In the genomic region with DNA sequence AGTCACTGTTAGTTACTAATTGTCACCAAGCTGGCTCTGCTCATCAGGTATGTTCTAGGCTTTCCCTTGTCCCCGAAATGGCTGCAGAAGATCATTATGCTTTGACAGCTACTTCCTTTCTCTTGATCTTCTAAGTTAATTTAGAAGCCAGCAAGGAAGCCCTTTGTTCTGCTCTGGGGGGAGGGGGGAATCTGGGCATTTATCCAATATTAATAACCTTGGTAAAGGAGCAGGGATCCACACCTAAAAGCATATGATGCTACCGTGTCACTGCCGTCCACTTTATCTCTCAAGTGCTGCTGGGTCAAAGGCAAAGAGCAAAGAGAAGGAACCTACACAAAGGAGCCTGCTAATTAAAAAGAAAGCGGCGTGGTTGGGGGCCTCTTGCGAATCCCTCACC, we compare ENCODE assay signal across 20 mouse cellular contexts. TPM values are rescaled to one million over a fixed set of nuclear protein-coding genes. Genes with fewer than 3 reads are reported as not detected.
DNase-seq lines count a peak whose midpoint lies in the region; ATAC-seq and TF ChIP-seq lines count a peak whose summit lies in the region.
"Had no signal": no experiment of that assay in that cellular context is flagged by ENCODE, and none has a peak within 500 bp of the region (broad histone marks: within the 10 kb centered on the region; RNA-seq: fewer than 3 reads in every experiment).

No protein-coding gene starts in this region.

- no peak overlapping the region for H3K4me3 ChIP-seq in midbrain, embryonic 11.5 days (ENCODE audit: low read depth, low read length)
- H3K4me3 ChIP-seq in midbrain, embryonic 15.5 days = no peak overlapping the region
- H3K4me3 ChIP-seq: embryonic facial prominence, embryonic 10.5 days; embryonic facial prominence, embryonic 12.5 days; forebrain, embryonic 13.5 days had no signal

- H3K27me3 ChIP-seq in midbrain, embryonic 11.5 days (ENCODE audit: control insufficient read depth, insufficient read depth, low read length) = no peaks in the 10 kb centered on the region
- H3K27me3 ChIP-seq in midbrain, embryonic 15.5 days (replicated peaks) = no peaks in the 10 kb centered on the region
- H3K27me3 ChIP-seq: embryonic facial prominence, embryonic 12.5 days; Patski had no signal

- no peaks in the 10 kb centered on the region for H3K36me3 ChIP-seq in midbrain, embryonic 11.5 days (ENCODE audit: control insufficient read depth, insufficient read depth, low read length)
- H3K36me3 ChIP-seq in midbrain, embryonic 15.5 days (replicated peaks) = no peaks in the 10 kb centered on the region
- H3K36me3 ChIP-seq: embryonic facial prominence, embryonic 10.5 days; embryonic facial prominence, embryonic 12.5 days had no signal

- no peaks in the 10 kb centered on the region for H3K9me3 ChIP-seq in midbrain, embryonic 11.5 days (ENCODE audit: control insufficient read depth, low read length)
- H3K9me3 ChIP-seq in midbrain, embryonic 15.5 days = no peaks in the 10 kb centered on the region
- H3K9me3 ChIP-seq: embryonic facial prominence, embryonic 10.5 days; embryonic facial prominence, embryonic 12.5 days; forebrain, embryonic 13.5 days had no signal

- WGBS in midbrain, embryonic 11.5 days = 59% methylated on average over 6 of the region's 6 CpGs
- 36% methylated on average over 6 of the region's 6 CpGs for WGBS in midbrain, embryonic 15.5 days

- DNase-seq in midbrain, embryonic 11.5 days (ENCODE audit: low spot score, missing footprints) = peak; percentile 62
- peak; percentile 73 for DNase-seq in MN1 (ENCODE audit: low spot score)
- DNase-seq in brain, embryonic 14.5 days (ENCODE audit: low read depth) = peak; percentile 60
- DNase-seq in embryo, embryonic 10.5 days (ENCODE audit: low spot score) = no peak
- DNase-seq: adrenal gland, adult 8-10 months; adrenal gland, postnatal 14 days; adrenal gland, postnatal 36 days; cerebellum, adult 11 months; cerebellum, adult 18-20 months; cerebellum, adult 8-10 months; cerebellum, adult 9-11 months; cerebellum, postnatal 14 days; cerebellum, postnatal 36 days; forebrain, postnatal 0 days had no signal

- no peak overlapping the region for H3K4me2 ChIP-seq in midbrain, embryonic 11.5 days
- H3K4me2 ChIP-seq in midbrain, embryonic 15.5 days = no peak overlapping the region
- H3K4me2 ChIP-seq: embryonic facial prominence, embryonic 12.5 days; forebrain, embryonic 13.5 days had no signal

- TF ChIP-seq CTCF in brain, embryonic 14.5 days (IDR thresholded peaks at IDR 0.05; ENCODE audit: borderline replicate concordance, extremely low read depth, insufficient read depth, insufficient read length) = no peak

- TF ChIP-seq POLR2A in brain, embryonic 14.5 days (IDR thresholded peaks at IDR 0.05; ENCODE audit: borderline replicate concordance, extremely low read depth, insufficient read depth, insufficient read length, poor library complexity, severe bottlenecking) = no peak

- H3K9ac ChIP-seq in midbrain, embryonic 11.5 days (ENCODE audit: low read length) = no peak overlapping the region
- H3K9ac ChIP-seq in midbrain, embryonic 15.5 days = no peak overlapping the region
- H3K9ac ChIP-seq: embryonic facial prominence, embryonic 12.5 days; forebrain, embryonic 13.5 days; forebrain, postnatal 0 days had no signal

- no peaks in the 10 kb centered on the region for H3K4me1 ChIP-seq in midbrain, embryonic 11.5 days (ENCODE audit: control insufficient read depth, insufficient read depth, low read length)
- peaks cover 8% of the 10 kb centered on the region for H3K4me1 ChIP-seq in midbrain, embryonic 15.5 days

- no peak overlapping the region for H3K27ac ChIP-seq in midbrain, embryonic 11.5 days (ENCODE audit: low read depth, low read length)
- no peak overlapping the region for H3K27ac ChIP-seq in midbrain, embryonic 15.5 days
- H3K27ac ChIP-seq: embryonic facial prominence, embryonic 10.5 days; embryonic facial prominence, embryonic 12.5 days; forebrain, embryonic 13.5 days had no signal

- no peak for ATAC-seq in midbrain, embryonic 11.5 days (ENCODE audit: low FRiP score)
- ATAC-seq in midbrain, embryonic 15.5 days (replicated peaks) = no peak
- ATAC-seq: activated CD4-positive, CD25-positive, alpha-beta regulatory T cell, adult 4 months; forebrain, embryonic 13.5 days; forebrain, postnatal 0 days; Patski had no signal

RNA-seq across cellular contexts. Expression of gene Enox1, which starts 19.6 kb away (rescaled TPM):
- 12.8 and 13.2 TPM in 2 replicates for polyA plus RNA-seq in midbrain, embryonic 11.5 days (2014; fragmentation: Nextera tagmentation; extraction: Ambion mirVana)
- 47.6 and 49.4 TPM in 2 replicates for polyA plus RNA-seq in midbrain, embryonic 15.5 days (2015; fragmentation: Nextera tagmentation; extraction: Ambion mirVana)
- 34.3 and 34.9 TPM in 2 replicates for polyA plus RNA-seq in brain, embryonic 14.5 days (2012; rRNA removed)
